Mouse (Mus musculus): ENCODE results near the gene Ccdc122. TPM values are rescaled to one million over a fixed set of nuclear protein-coding genes. Genes with fewer than 3 reads are reported as not detected.

The Ccdc122 gene
- 2.0 and 2.3 TPM in 2 replicates for polyA plus RNA-seq (2012; rRNA removed)

DNA sequence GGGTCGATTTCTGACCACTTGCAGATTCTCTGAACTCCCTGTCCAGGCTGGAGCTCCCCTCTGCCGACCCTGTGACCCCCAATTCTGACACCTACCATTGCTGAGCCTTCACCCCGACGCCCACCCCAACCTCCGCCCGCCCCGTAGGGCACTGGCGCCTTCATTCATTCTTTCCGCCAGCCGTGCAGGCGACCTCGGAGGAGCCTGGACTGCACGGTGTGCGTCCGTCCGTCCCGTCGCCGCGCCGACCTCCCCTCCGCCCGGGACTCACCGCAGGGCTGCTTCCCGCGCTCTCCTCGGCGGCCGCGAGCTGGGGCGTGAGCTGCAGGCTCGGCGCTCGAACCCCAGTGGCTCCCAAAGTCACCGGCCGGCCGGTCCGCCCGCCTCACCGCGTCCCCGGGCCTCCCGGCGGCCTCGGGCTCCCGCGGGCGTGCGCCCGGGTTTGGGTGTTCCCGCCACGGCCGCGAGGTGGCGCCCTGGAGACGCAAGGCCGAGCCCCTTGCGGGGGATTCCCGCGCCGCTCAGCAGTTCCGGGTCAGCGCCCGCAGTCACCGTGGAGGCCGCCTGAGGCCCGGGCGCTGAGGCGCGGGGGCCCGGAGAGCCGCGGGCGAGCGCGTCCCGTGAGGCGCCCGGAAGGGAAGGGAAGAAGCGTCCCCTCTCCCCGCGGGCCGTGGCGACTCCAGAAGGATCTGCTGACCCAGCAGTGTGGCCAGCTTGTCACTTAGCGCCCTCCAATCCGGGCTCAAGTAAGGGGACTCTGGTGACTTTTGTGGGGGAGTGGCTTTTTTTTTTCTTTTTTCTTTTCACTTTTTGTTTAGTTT, at the start of gene Ccdc122, which contains the start of gene Lacc1:
Ccdc122 (plus strand) TSS at position 547 of the 821 bp plus-strand sequence.
Lacc1 (minus strand) TSS at position 679 of the 821 bp plus-strand sequence.

GRCm38 (mm10) chr14:77156222-77156910, 119.8 kb downstream of the Ccdc122 start, which contains the start of gene Enox1:
TSS of gene Enox1 (plus strand) at chr14:77156763.

Other genes with a start within 250 kb of the Ccdc122 start
- 3.6 and 4.9 TPM in 2 replicates for gene Lacc1, start 132 bp downstream of the Ccdc122 start, polyA plus RNA-seq (2012; rRNA removed)
- gene Enox1, start 120.0 kb downstream of the Ccdc122 start, polyA plus RNA-seq (2012; rRNA removed): 0.53 and 0.60 TPM in 2 replicates